Mouse (Mus musculus) megakaryocyte, embryonic 14.5 days (primary cell): ENCODE measurements around the gene Plk2.

Experiments
- FLI1 ChIP-seq: IDR thresholded peaks from 2 replicates; pipeline ENCODE4 v1.6.1; 2012; ENCODE audit warnings: low read length, inconsistent platforms, mixed read lengths
- GATA1 ChIP-seq: IDR thresholded peaks from 3 replicates; pipeline ENCODE4 v1.6.1; 2012; ENCODE audit warnings: mixed read lengths, low read length, inconsistent platforms, borderline replicate concordance

DNA sequence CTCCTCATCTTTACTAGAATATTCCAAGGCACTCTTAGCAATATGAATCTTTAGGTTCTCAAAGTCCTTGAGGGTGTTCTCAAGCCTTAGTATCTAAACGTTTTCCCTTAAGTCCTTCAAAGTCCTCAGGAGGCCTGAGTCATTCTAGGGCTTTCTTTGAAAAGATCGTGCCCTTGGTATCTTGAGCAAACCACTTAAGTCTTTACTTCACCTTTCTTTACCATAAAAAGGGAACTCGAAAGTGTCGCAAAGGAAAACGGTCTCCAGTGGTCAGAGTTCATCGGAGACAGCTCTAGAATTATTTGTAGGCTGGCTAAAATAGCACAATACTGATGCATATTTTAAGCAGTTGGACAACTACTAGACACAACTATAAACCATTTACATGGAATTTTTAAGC, 31.1 kb upstream of the Plk2 start:
- TF ChIP-seq GATA1 (no peak), FLI1 (no peak)
